In the genomic region with DNA sequence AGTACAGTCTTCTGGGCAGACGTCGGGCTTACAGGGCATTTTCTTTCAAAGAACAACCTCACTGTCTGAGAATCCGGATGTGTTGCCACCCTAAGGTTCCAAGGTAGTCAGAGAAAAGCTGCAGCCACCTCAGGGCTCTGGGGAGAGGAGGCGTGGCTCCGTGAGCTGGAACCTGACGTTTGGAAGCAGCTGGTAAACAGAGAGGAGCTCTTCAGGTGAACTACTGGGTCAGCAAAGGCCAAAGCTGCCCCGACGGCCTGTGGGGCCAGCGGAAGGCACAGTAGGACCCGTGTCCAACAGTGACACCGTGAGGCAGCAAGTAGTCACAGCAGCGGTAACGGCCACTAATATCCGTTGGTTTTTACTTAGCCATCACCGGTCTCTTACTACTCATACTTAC, we compare ENCODE assay signal across 8 mouse cellular contexts. TPM values are rescaled to one million over a fixed set of nuclear protein-coding genes. Genes with fewer than 3 reads are reported as not detected.
DNase-seq lines count a peak whose midpoint lies in the region; ATAC-seq lines count a peak whose summit lies in the region.

No protein-coding gene starts in this region.

- H3K27me3 ChIP-seq in forebrain, embryonic 10.5 days (ENCODE audit: poor library complexity, severe bottlenecking), result peaks cover 33% of the 10 kb centered on the region
- H3K27me3 ChIP-seq in forebrain, embryonic 12.5 days, result peaks cover 11% of the 10 kb centered on the region; the same call in 1 of the 2 replicates
- H3K27me3 ChIP-seq in kidney, embryonic 16.5 days (ENCODE audit: insufficient read depth, low read length), result no peaks in the 10 kb centered on the region

- DNase-seq in forebrain, embryonic 10.5 days (ENCODE audit: extremely low spot score, low spot score), result peak; percentile 58
- peak; percentile 80 for DNase-seq in 416B (ENCODE audit: low read depth)
- DNase-seq in adrenal gland, postnatal 36 days, result peak; percentile 69 to 79
- DNase-seq in gastrocnemius, postnatal 10 days, result peak; percentile 66
- peak; percentile 71 for DNase-seq in testis, postnatal 10 days (ENCODE audit: low spot score)

- H3K27ac ChIP-seq in forebrain, embryonic 10.5 days, result no peak overlapping the region
- H3K27ac ChIP-seq in forebrain, embryonic 12.5 days, result no peak overlapping the region
- H3K27ac ChIP-seq in kidney, embryonic 16.5 days (ENCODE audit: low read length), result no peak overlapping the region

- H3K4me1 ChIP-seq in forebrain, embryonic 10.5 days, result peaks cover 27% of the 10 kb centered on the region
- H3K4me1 ChIP-seq in forebrain, embryonic 12.5 days, result peaks cover 7% of the 10 kb centered on the region
- H3K4me1 ChIP-seq in kidney, embryonic 16.5 days (ENCODE audit: insufficient read depth, low read length), result peaks cover 21% of the 10 kb centered on the region

- no peak overlapping the region for H3K9ac ChIP-seq in forebrain, embryonic 12.5 days
- no peak overlapping the region for H3K9ac ChIP-seq in kidney, embryonic 16.5 days (replicated peaks; ENCODE audit: low read length)

- 15% methylated on average over 15 of the region's 15 CpGs for WGBS in forebrain, embryonic 10.5 days
- WGBS in forebrain, embryonic 12.5 days, result 19% methylated on average over 15 of the region's 15 CpGs
- WGBS in kidney, embryonic 16.5 days, result 15% methylated on average over 15 of the region's 15 CpGs

- no peak; the same call in 1 of the 2 replicates for ATAC-seq in forebrain, embryonic 12.5 days (ENCODE audit: low FRiP score)
- ATAC-seq in kidney, embryonic 16.5 days (ENCODE audit: low FRiP score, low TSS enrichment), result peak; percentile 11; the same call in 1 of the 2 replicates
- peak; percentile 98 for ATAC-seq in megakaryocyte, adult 5-6 weeks (ENCODE audit: poor library complexity, severe bottlenecking)

- H3K4me3 ChIP-seq in forebrain, embryonic 10.5 days, result no peak overlapping the region
- H3K4me3 ChIP-seq in forebrain, embryonic 12.5 days (replicated peaks), result no peak overlapping the region
- no peak overlapping the region for H3K4me3 ChIP-seq in kidney, embryonic 16.5 days (ENCODE audit: low read length)

- H3K9me3 ChIP-seq in forebrain, embryonic 10.5 days, result no peaks in the 10 kb centered on the region
- H3K9me3 ChIP-seq in forebrain, embryonic 12.5 days, result no peaks in the 10 kb centered on the region
- H3K9me3 ChIP-seq in kidney, embryonic 16.5 days (ENCODE audit: low read length), result no peaks in the 10 kb centered on the region

- no peaks in the 10 kb centered on the region for H3K36me3 ChIP-seq in forebrain, embryonic 10.5 days (replicated peaks)
- no peaks in the 10 kb centered on the region for H3K36me3 ChIP-seq in forebrain, embryonic 12.5 days (replicated peaks)
- H3K36me3 ChIP-seq in kidney, embryonic 16.5 days (ENCODE audit: insufficient read depth, low read length), result no peaks in the 10 kb centered on the region

- no peak overlapping the region for H3K4me2 ChIP-seq in forebrain, embryonic 12.5 days
- no peak overlapping the region for H3K4me2 ChIP-seq in kidney, embryonic 16.5 days (replicated peaks; ENCODE audit: low read depth, low read length)

RNA-seq across cellular contexts. Expression of a gene that starts 46.7 kb away (rescaled TPM):
- 18.8 and 19.9 TPM in 2 replicates for polyA plus RNA-seq in forebrain, embryonic 10.5 days (2016; fragmentation: Nextera tagmentation; extraction: Ambion mirVana)
- polyA plus RNA-seq in forebrain, embryonic 12.5 days (2016; fragmentation: Nextera tagmentation; extraction: Ambion mirVana), result 47.4 and 47.8 TPM in 2 replicates
- 1 to 10 TPM; 3.7 to 4.7 TPM for total RNA-seq in adrenal gland, postnatal 36 days (2021)
- total RNA-seq in gastrocnemius, postnatal 10 days (2021), result 1 to 10 TPM; 5.3 to 8.7 TPM
- polyA plus RNA-seq in kidney, embryonic 16.5 days (2015; fragmentation: Nextera tagmentation; extraction: Ambion mirVana), result 16.8 and 19.7 TPM in 2 replicates
- not detected in 2 replicates for total RNA-seq in megakaryocyte, adult 5-6 weeks (2015)
- 0.04 TPM in 2 replicates for total RNA-seq in megakaryocyte, adult 5-6 weeks (2017)

Comparison
In these comparisons a context has a peak if more than half of its experiments do, and no peak if none do; other contexts are left out.
1. RNA of a gene that starts 46.7 kb away (total RNA-seq): 5.3 to 8.7 TPM in gastrocnemius, postnatal 10 days and 3.7 to 4.7 TPM in adrenal gland, postnatal 36 days; 0.04 TPM in megakaryocyte, adult 5-6 weeks; every median in the first group is over 4 times any median in the second.
2. Peak in every context shown above with its lines, with median percentiles within 50 percentile points of each other: DNase-seq.